Mouse (Mus musculus): ENCODE results near the gene Pelp1. TPM values are rescaled to one million over a fixed set of nuclear protein-coding genes. Genes with fewer than 3 reads are reported as not detected.

The Pelp1 gene
- polyA plus RNA-seq, 1 experiment from 2014 or later = 40.3 TPM

DNA sequence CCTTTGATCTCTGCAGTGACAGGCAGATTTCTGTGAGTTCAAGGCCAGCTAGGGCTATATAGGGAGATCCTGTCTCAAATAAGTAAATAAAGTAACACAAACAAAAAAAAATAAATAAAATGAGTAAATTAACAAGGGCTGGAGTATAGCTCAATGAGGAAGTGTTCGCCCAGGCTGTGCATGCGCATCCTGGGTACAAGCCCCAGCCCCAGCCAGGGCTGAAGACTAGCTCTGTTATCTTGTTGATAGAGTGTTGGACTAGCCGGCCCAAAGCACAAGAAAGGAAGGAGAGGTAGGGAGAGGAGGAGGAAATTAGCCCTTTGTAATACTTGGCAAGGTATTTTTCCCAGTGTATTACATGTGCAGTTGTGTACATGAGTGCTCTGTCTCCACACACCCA lies 34.1 kb upstream of the Pelp1 start:
- H3K36me3 ChIP-seq (ENCODE audit: insufficient read depth, low read length) = peaks cover 13% of the 10 kb centered on the region
- H3K9me3 ChIP-seq (ENCODE audit: low read length) = no peaks in the 10 kb centered on the region
- no peaks in the 10 kb centered on the region for H3K4me1 ChIP-seq (ENCODE audit: insufficient read depth, low read length)
- H3K4me3 ChIP-seq (ENCODE audit: low read length) = no peak overlapping the region
- no peak overlapping the region for H3K27ac ChIP-seq (ENCODE audit: low read length)
- no peak for ATAC-seq (ENCODE audit: low FRiP score, low TSS enrichment)
- H3K9ac ChIP-seq (replicated peaks; ENCODE audit: low read length) = no peak overlapping the region
- H3K27me3 ChIP-seq (ENCODE audit: insufficient read depth, low read length) = no peaks in the 10 kb centered on the region
- H3K4me2 ChIP-seq (replicated peaks; ENCODE audit: low read depth, low read length) = no peak overlapping the region
- WGBS = 87% methylated on average over 3 of the region's 3 CpGs

DNA sequence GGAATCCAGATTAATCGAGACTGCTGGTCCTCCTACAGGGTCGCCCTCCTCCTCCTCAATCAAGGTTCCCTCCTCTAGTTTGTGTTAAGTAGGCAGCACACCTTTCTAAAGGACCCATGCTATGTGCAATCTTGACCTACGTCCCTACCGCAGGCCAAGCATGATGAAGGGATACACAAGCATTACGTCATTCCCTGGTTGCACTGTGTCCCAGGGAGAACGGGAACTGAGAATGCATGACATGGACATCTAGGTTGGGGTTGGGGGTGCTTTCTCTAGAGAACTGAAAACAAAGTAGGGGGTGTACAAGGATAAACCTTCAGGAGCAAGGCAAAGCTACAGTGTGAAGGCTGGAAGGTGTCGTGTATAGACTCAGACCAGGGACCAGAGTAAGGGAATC lies 32.1 kb upstream of the Pelp1 start:
- no peak overlapping the region for H3K4me2 ChIP-seq (replicated peaks; ENCODE audit: low read depth, low read length)
- H3K36me3 ChIP-seq (ENCODE audit: insufficient read depth, low read length) = peaks cover 30% of the 10 kb centered on the region
- no peaks in the 10 kb centered on the region for H3K4me1 ChIP-seq (ENCODE audit: insufficient read depth, low read length)
- no peak overlapping the region for H3K4me3 ChIP-seq (ENCODE audit: low read length)
- no peak overlapping the region for H3K9ac ChIP-seq (replicated peaks; ENCODE audit: low read length)
- H3K27ac ChIP-seq (ENCODE audit: low read length) = no peak overlapping the region
- no peak for ATAC-seq (ENCODE audit: low FRiP score, low TSS enrichment)
- H3K9me3 ChIP-seq (ENCODE audit: low read length) = no peaks in the 10 kb centered on the region
- H3K27me3 ChIP-seq (ENCODE audit: insufficient read depth, low read length) = no peaks in the 10 kb centered on the region
- 91% methylated on average over 7 of the region's 7 CpGs for WGBS

DNA sequence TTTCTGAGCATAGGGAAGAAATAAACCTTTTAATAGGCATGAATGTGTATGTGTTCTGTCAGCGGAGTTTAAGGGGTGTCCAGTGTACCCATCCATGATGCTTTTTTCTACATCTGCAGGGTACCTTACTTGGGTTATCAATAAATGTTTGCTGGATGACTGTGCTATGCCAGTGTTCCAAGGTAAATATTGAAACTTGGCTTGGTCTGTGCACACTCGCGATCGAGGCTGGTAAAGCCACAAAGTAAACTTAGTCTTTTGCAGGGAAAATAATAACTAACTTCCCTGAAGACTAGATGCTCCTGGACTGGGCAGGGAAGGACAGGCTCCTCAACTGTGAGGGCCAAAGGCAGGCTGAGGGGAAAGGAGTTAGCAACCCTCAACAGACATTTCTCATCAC lies 30.8 kb upstream of the Pelp1 start:
- H3K9me3 ChIP-seq (ENCODE audit: low read length) = no peaks in the 10 kb centered on the region
- H3K27me3 ChIP-seq (ENCODE audit: insufficient read depth, low read length) = no peaks in the 10 kb centered on the region
- no peak for ATAC-seq (ENCODE audit: low FRiP score, low TSS enrichment)
- H3K4me1 ChIP-seq (ENCODE audit: insufficient read depth, low read length) = no peaks in the 10 kb centered on the region
- H3K9ac ChIP-seq (replicated peaks; ENCODE audit: low read length) = no peak overlapping the region
- no peak overlapping the region for H3K27ac ChIP-seq (ENCODE audit: low read length)
- 89% methylated on average over 4 of the region's 4 CpGs for WGBS
- H3K36me3 ChIP-seq (ENCODE audit: insufficient read depth, low read length) = peaks cover 36% of the 10 kb centered on the region
- H3K4me3 ChIP-seq (ENCODE audit: low read length) = no peak overlapping the region
- no peak overlapping the region for H3K4me2 ChIP-seq (replicated peaks; ENCODE audit: low read depth, low read length)

DNA sequence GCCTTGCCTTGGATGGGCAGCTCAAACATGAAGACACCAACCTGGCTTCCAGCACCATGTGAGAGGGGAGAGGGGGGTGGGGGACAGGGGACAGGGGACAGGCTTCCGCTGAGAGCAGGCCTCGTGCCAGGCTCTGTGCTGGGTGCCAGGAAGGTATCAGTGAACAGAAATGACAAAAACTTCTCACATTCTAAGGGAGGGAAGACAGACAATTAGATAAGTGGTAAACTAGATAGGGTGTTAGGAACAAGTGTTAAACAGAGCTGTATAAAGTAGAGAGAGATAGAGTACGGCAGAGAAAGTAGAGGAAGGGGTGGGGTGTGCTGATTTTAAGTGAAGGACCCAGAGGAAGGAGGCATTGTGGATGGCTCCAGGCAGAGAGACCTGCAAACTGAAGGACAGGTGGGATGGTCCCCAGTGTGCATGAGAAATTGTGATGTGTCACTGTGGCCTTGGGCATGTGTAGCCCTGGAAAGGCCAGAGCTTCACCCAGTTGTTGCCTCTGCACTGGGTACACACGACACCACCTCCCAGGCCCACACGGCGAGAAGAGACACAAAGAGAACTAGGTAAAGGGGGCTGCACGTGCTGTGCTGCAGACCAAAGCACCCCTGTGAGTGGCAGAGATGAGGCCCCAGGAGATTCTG lies 29.0 kb upstream of the Pelp1 start:
- Histone ChIP-seq H3K4me3 (ENCODE audit: low read length) (no peak overlapping the region), H3K4me2 (replicated peaks; ENCODE audit: low read depth, low read length) (no peak overlapping the region), H3K27me3 (ENCODE audit: insufficient read depth, low read length) (no peaks in the 10 kb centered on the region), H3K4me1 (ENCODE audit: insufficient read depth, low read length) (peaks cover 5% of the 10 kb centered on the region), H3K9ac (replicated peaks; ENCODE audit: low read length) (no peak overlapping the region), H3K9me3 (ENCODE audit: low read length) (no peaks in the 10 kb centered on the region), H3K36me3 (ENCODE audit: insufficient read depth, low read length) (peaks cover 36% of the 10 kb centered on the region), H3K27ac (ENCODE audit: low read length) (no peak overlapping the region)
- no peak for ATAC-seq (ENCODE audit: low FRiP score, low TSS enrichment)
- WGBS = 88% methylated on average over 7 of the region's 7 CpGs

DNA sequence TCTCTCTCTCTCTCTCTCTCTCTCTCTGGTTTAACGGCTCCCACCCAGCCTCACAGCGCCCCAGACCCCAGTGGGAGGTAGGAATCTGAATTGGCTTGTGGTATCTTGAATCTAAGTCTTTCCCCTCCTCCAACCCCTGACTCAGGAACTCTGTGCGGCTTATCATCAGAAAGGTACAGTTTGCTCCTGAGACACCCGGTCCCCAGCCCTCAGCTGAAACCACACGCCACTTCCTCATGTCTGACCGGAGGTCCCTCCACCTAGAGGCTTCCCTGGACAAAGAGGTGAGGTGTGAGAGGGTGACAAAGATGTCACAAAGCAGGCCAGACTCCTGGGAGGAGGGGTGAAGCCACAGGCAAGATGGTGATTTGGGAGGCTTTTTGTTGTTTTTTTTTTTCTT lies 27.6 kb upstream of the Pelp1 start:
- no peak overlapping the region for H3K27ac ChIP-seq (ENCODE audit: low read length)
- no peaks in the 10 kb centered on the region for H3K9me3 ChIP-seq (ENCODE audit: low read length)
- peaks cover 36% of the 10 kb centered on the region for H3K36me3 ChIP-seq (ENCODE audit: insufficient read depth, low read length)
- H3K9ac ChIP-seq (replicated peaks; ENCODE audit: low read length) = no peak overlapping the region
- 84% methylated on average over 6 of the region's 6 CpGs for WGBS
- ATAC-seq (ENCODE audit: low FRiP score, low TSS enrichment) = no peak
- H3K4me1 ChIP-seq (ENCODE audit: insufficient read depth, low read length) = peaks cover 16% of the 10 kb centered on the region
- no peak overlapping the region for H3K4me2 ChIP-seq (replicated peaks; ENCODE audit: low read depth, low read length)
- no peak overlapping the region for H3K4me3 ChIP-seq (ENCODE audit: low read length)
- H3K27me3 ChIP-seq (ENCODE audit: insufficient read depth, low read length) = no peaks in the 10 kb centered on the region

DNA sequence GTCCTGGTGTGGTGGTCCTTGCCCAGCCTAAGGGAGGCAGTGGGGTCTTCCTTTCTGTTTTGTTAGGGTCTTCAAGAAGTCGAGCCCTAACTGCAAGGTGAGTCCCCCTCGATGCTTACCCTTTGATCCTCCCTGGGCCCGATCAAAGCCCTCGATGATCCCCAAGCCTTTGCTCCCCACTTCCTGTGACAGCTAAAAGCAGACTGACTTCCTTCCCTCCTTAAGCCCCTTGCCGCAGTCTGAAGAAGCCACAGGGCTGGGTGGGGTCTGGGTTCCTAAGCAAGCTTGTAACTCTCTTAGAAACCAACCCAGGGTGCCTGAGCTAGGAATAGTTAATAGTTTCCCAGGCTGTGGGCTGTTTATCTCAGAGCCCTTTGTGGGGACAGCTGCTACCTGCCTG lies 25.6 kb upstream of the Pelp1 start:
- Histone ChIP-seq H3K4me2 (replicated peaks; ENCODE audit: low read depth, low read length) (no peak overlapping the region), H3K36me3 (ENCODE audit: insufficient read depth, low read length) (peaks cover 36% of the 10 kb centered on the region), H3K9me3 (ENCODE audit: low read length) (no peaks in the 10 kb centered on the region), H3K27ac (ENCODE audit: low read length) (no peak overlapping the region), H3K27me3 (ENCODE audit: insufficient read depth, low read length) (no peaks in the 10 kb centered on the region), H3K9ac (replicated peaks; ENCODE audit: low read length) (no peak overlapping the region), H3K4me3 (ENCODE audit: low read length) (no peak overlapping the region), H3K4me1 (ENCODE audit: insufficient read depth, low read length) (peaks cover 21% of the 10 kb centered on the region)
- no peak for ATAC-seq (ENCODE audit: low FRiP score, low TSS enrichment)
- 63% methylated on average over 5 of the region's 5 CpGs for WGBS

DNA sequence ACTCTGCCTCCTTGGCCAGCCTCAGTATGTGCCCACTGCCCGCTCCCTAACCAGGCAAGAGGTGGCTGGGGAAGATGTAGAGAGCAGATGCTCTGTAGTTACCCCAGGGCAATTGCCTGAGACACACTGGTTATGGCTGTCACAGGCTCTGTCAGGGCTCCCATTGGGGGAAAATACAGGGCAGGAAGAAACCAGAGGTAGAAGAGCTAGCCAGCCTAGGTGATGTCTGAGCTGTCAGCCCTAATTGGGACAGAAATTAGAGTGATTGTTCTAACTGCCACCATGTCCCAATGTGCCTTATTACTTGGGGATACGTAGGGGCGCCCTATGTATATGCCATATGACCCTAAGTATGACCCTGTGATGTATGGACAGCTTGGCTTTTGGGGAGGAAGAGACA lies 24.1 kb upstream of the Pelp1 start:
- H3K9ac ChIP-seq (replicated peaks; ENCODE audit: low read length) = no peak overlapping the region
- ATAC-seq (ENCODE audit: low FRiP score, low TSS enrichment) = no peak

DNA sequence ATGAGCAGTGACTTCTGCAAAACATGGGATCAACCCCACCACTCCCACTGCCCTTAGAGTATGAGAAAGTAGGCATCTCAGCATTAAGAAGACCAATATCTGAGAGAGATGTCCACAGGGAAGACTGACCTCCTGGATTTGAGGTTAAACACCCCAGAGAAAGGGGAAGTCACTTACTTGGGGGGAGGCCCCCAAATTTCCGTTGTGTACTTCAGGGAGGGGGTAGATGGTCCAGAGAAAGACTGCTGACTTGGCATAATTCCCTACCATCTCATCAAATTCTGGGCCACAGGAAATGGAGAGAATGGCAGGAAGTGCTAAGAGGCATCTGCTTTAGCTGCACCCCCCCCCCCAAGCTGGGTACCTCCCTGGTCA lies 23.7 kb upstream of the Pelp1 start:
- peaks cover 21% of the 10 kb centered on the region for H3K36me3 ChIP-seq (ENCODE audit: insufficient read depth, low read length)
- H3K27ac ChIP-seq (ENCODE audit: low read length) = no peak overlapping the region
- no peaks in the 10 kb centered on the region for H3K9me3 ChIP-seq (ENCODE audit: low read length)
- H3K4me2 ChIP-seq (replicated peaks; ENCODE audit: low read depth, low read length) = peak overlapping the region; percentile 65
- no peaks in the 10 kb centered on the region for H3K27me3 ChIP-seq (ENCODE audit: insufficient read depth, low read length)
- 59% methylated on average over 1 of the region's 1 CpGs for WGBS
- H3K4me1 ChIP-seq (ENCODE audit: insufficient read depth, low read length) = peaks cover 21% of the 10 kb centered on the region
- peak overlapping the region; percentile 83; the same call in 1 of the 2 replicates for H3K9ac ChIP-seq (replicated peaks; ENCODE audit: low read length)
- no peak for ATAC-seq (ENCODE audit: low FRiP score, low TSS enrichment)
- H3K4me3 ChIP-seq (ENCODE audit: low read length) = peak overlapping the region; percentile 80

More for the DNA sequence above, 24.1 kb upstream of the Pelp1 start:
- WGBS = 95% methylated on average over 3 of the region's 3 CpGs
- no peaks in the 10 kb centered on the region for H3K9me3 ChIP-seq (ENCODE audit: low read length)
- no peak overlapping the region for H3K4me2 ChIP-seq (replicated peaks; ENCODE audit: low read depth, low read length)
- H3K36me3 ChIP-seq (ENCODE audit: insufficient read depth, low read length) = peaks cover 23% of the 10 kb centered on the region
- H3K27ac ChIP-seq (ENCODE audit: low read length) = no peak overlapping the region
- H3K27me3 ChIP-seq (ENCODE audit: insufficient read depth, low read length) = no peaks in the 10 kb centered on the region
- no peak overlapping the region for H3K4me3 ChIP-seq (ENCODE audit: low read length)
- H3K4me1 ChIP-seq (ENCODE audit: insufficient read depth, low read length) = peaks cover 21% of the 10 kb centered on the region

DNA sequence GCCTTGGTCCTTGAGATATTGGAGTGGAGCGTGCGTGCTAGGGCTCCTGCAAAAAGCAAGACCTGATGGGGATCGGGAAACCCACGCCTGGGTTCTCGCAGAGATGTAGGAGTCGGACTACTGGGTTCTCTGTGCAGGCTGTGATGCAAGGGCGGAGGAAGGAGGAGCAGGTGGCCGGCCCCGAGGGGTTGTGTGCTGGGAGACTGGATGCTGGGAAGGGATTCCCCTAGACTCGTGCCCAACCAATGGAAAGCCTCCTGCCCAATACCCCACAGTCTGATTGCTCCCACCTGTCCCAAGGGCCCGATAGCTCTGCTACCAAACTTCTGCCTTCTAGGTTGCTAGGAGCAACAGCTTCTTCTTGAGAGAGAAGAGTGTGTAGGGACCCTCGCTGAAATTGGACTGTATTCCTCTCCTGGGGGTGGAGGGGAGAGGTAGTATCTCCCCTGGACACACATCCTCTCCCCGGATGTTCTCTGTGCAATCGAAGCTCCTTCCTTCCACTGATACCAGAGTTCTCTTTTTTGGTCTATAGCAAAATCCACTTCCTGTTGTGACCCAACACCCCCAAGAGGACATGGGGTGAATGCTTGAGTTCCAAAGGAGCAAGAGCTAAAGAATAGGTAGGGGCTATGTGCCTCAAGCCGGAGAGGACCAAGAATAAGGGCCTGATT lies 23.2 kb upstream of the Pelp1 start:
- H3K4me2 ChIP-seq (replicated peaks; ENCODE audit: low read depth, low read length) = peak overlapping the region; percentile 65
- H3K9me3 ChIP-seq (ENCODE audit: low read length) = no peaks in the 10 kb centered on the region
- H3K27ac ChIP-seq (ENCODE audit: low read length) = peak overlapping the region; percentile 62
- peak overlapping the region; percentile 83 for H3K9ac ChIP-seq (replicated peaks; ENCODE audit: low read length)
- no peaks in the 10 kb centered on the region for H3K27me3 ChIP-seq (ENCODE audit: insufficient read depth, low read length)
- H3K4me3 ChIP-seq (ENCODE audit: low read length) = peak overlapping the region; percentile 80
- 8% methylated on average over 15 of the region's 15 CpGs for WGBS
- H3K4me1 ChIP-seq (ENCODE audit: insufficient read depth, low read length) = peaks cover 21% of the 10 kb centered on the region
- peak; percentile 43 for ATAC-seq (ENCODE audit: low FRiP score, low TSS enrichment)
- H3K36me3 ChIP-seq (ENCODE audit: insufficient read depth, low read length) = peaks cover 17% of the 10 kb centered on the region; the same call in 1 of the 2 replicates

Measured in kidney, embryonic 16.5 days (tissue).